Mouse (Mus musculus): Measurements from ENCODE around the gene Tex12.
A peak's percentile ranks its signal among the peaks of the same experiment; 100 is the strongest.

The Tex12 gene

DNA sequence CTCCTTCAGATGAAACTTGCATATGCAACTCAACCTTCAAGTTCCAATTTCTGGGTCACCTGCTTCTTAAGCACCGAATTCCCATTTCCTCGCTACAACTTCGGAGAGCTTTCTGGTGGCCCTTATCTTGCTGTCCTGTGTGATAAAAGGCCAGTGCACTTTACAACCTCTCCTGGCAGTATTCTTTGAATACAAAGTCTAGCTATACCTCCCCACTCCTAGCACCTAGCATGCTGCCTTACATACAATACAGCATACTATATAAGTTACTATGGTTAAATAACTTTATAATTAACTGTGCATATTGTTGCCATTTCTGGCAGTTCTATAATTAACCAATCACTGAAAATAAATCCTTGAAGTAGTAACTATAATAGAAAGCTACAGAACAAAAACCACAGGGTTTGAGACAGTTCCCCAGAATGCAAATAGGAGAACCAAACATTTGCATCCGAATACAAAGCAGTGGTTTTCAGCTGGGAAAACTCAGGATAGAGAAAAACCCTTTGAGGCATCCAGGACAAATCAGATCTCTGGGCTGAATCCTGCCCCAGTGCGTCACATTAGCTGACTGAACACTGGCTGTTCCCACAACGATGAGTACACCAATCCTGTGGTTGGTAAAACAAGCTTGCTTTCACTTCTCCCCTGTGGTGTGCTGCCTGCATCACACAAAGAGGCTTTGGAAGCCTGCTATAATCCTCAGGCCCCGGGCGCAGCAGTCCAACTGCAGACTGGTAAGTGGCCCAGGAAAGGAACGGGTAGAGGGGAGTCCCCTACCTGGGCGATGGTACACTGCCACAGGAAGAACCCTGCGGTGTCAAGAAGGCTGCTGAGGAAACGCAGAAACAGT is 6.7 kb downstream of the Tex12 start, which contains the start of gene Il18:
TSS of gene Il18 (plus strand) at position 587 of the 853 bp plus-strand sequence.
- DNase-seq = peak; percentile 14

DNA sequence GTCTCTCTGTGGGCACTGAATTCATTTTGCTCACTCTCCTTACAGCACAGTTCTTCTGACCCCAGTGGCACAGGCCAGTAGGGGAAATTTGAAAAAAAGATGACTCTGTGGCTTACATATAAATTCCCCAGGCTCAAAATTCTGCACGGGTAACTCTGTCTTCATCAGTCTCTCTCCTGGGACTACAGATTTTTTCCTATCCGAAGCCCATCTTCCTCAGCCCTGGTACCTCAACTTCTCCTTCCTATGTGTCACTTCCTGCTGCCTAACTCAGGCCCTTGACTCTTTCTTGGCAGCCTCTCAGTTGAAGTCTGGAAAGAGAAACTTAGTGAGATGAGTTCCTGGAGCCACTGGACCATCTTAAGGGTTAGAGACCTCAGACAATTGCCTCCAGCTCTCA is 7.6 kb downstream of the Tex12 start:
- DNase-seq = no peak

DNA sequence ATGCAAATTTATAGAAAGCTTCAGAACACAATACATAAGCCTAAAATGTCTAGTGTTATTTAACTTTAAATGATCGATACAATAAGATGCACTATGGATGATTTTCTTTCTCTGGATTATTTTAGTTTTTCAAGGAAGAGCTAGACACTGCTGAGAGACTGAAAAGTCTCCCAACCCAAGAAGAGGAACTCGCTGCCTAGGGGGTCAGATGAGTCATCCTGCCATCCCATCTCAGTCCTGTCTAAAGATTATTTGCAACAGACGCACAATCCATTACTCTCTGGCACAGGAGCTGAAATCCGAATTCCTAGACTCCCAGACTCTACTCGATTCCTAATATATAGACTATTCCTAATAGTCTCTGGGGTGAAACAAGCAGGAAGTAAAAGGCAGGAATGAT is 8.9 kb downstream of the Tex12 start:
- DNase-seq = no peak

DNA sequence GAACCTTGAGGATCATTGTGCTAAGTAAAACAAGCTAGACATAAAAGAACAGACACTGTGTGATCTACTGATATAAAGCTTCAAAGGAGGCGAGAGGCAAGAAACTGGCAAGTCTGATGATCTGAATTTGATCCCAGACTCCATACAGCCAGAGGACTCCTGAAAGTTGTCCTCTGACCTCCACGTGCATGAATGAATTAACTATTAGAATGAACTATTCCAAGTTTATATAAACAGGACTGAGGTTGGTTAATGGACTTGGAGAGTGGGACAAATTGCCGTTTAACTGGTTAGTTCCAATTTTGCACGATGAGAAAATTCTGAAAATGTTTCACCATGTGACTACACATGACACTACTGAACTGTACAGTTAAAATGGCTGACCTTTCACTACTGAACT is 12.2 kb downstream of the Tex12 start:
- DNase-seq = no peak

DNA sequence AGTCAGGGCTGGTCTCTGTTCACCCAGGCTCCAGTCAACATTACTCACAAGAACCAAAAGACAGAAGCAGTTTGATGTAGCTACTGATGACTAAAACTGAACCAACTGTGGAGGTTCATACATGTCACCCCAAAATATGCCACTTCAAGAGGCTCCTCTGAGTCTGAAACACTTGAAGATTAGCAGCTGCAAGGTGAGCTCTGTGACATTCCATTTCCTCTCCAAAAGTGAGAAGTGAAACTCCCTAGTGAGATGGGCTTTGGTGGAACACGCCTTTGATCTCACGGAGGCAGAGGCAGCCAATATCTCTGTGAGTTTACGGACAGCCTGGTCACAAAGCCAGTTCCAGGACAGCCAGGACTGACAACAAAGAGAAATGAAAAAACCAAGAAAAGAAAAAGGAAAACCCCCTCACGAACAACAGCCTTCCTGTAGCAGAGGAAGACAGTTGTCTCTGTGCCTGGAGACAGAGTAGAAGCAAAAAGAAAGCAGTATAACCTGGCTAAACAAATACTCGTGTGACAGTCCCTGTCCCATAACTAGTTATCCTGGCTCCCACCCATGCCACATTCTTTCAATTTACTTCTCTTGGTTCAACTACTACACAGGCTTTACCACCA is 13.2 kb downstream of the Tex12 start:
- DNase-seq = no peak

DNA sequence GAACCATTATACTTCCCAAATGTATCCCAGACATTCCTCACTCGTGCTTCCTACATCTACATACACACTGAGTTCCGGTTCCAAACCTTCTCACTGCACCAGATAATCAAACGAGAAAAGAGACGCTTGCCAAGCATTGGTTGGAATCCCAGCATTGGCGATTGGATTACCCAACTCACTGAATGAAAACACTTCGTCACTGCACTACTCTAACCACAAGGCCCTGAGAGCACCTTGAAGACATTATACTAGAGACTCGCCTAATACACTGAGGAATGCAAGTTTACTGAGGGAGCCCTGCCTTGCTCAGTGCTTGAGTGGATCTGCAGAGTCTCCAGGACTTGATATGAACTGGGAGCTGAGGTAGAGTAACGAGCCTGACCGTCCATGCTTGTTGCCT is 18.7 kb downstream of the Tex12 start:
- no peak for DNase-seq

DNA sequence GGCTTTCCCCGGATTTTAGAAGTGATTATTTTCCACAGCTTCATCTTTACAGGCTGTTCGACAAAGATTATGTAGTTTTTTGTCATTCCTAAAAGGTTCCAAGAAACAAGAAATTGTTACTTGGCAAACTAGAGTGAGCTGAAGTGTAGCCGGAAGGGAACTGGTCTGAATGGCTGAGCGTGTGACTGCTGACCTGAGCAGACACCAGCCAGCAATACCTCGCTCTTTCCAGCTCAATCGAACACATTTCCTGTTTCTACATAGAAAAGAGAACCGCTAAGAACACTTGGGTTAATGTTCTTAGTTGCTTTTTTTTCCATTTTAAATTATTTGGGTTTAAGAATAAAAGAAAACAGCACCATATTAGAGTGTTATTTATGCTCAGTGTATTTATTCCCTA is 21.0 kb downstream of the Tex12 start:
- DNase-seq = no peak

DNA sequence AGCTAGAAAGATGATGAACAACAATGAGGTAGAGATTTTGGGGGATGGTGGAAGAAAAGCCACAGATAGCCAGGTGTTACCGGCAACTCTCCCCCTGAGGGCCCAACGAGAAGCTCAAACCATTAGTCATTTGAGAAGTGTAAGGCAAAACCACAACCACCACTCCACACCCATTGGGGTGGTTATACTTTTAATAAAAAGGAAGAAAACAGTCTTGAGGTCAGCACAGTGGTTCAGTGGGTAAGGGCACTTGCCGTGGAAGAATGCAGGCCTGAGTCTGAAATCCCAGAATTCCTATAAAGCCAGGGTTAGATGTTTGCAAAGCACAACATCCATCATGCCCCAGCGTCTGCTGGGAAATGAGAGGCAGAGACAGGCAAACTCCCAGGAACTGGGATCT is 23.8 kb downstream of the Tex12 start:
- DNase-seq = no peak

DNA sequence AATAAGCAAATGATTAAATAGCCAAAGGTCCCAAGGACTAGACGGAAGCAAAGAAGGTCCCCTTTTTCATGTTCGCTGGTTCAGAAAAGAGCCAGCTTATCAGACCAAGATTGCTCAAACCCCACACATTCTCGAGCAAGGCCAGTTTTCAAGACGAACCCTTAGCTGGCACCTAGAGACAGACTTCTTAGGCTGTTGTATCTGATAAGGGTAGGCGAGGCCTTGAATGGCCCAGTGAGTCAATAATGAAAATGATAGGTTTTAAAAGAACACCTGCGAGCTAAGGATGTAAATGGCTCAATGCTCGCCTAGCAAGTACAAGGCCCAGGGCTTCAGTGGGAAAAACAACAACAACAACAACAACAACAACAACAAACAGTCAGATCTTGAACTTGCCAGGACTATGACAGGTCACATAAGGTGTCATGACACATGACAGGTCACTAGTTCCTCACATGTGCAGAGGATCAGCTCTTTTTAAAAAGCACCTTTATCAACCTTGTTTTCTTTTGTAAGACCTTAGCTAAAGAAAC is 24.5 kb downstream of the Tex12 start:
- DNase-seq = no peak

DNA sequence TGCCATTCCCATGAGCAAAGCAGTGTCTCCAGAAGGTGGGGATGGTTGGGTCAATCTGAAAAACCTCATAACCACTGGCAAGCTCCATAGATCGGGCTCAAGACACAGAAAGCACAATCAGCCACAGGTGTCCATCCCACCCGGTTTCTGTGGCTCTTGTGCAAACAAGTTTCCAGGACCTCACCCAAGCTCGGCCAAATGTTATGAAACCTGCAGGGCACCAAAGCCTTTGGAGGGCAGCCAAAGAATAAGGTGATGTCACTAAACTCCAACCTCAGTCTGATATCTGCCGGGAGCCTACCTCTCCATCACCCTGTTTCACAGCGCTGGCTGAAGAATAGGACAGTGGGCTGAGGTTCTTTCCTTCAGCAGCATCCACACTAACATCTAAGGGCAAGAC is 25.2 kb downstream of the Tex12 start:
- no peak for DNase-seq

DNA sequence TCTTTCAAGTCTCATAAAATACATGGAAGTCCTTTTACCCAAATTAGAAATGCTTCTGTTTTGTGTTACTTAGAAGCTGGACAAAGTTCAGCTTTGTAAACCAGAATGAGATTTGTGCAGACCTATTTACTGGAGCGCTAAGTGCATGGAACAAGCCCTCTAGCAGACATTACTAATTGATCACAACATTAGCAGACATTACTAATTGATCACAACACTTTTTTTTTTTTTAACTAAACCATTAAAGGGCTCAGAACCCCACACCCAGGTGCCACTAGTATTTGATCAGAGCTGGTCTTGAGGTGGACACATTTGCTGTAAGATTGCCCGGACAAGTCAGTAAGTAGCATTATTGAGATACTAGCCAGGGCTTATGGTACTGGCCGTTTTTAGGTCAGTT is 27.3 kb downstream of the Tex12 start:
- DNase-seq = no peak

DNA sequence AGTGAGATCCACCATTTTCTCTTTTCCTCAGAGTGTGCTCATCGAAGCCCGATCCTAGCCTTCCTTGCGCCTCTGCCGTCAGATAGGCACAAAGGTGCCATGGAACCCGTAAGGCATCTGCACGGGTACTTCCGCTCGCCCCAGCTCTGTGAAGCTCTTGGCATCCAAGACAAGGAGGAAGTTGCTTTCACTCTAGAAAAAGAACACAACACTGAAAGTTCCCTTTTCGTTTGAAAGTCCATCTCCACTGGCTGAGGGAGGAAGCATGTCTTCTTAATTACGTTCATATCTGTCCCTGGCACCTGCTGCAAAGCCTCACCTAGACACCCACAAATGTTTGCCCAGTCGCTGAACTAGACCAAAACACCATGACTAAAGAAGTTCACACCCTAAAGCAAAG is 27.8 kb downstream of the Tex12 start:
- DNase-seq = no peak

DNA sequence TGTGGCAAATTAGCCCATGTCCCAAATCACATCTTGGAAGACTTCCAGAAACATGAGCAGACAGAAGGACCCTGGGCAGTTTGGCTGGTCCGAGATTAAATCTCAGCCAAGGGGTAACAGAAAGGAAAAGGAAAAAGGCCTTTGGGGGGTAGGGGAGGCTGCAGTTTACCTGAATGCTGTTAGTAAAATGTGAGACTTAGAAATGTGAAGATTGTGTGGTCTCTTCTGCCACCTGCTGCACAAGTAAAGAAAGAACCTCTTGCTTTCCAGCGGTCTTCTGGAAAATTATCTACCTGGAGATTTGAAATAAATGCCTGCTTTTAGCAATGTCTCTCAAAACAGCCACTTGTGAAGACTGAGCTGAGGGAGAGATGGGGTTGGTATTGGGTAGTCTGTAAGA is 30.2 kb downstream of the Tex12 start:
- DNase-seq = no peak

DNA sequence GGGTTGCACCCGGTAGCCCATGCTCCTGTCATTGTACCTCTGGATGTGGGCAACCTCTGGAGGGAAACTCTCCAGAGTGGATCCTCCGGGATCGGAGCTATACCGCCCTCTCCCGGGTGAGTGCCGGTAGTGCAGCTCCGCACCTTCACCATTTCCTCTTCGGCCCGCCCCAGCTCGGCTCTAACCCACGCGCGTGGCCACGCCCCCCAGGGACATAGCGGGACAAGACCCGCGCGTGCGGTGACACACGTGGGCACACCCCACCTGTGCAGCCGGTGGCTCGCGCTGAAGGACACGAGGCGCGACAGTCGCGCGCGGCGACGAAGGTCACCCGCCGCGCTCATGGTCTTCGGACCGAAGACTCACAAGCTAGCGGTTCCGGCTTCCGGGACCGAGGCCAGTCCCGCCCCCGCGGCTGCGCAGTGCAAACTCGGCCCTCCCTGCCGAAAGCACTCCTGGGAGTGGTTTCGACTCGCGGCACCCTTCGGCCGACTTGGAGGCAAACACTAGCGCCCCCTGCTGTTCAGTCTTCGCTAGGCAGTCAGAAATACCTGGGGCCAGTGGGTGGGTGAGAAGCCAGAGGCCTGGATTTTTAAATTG is 32.7 kb downstream of the Tex12 start, which contains the start of gene Pts:
TSS of gene Pts (minus strand) at position 432 of the 600 bp plus-strand sequence.
- DNase-seq = peak; percentile 97

DNA sequence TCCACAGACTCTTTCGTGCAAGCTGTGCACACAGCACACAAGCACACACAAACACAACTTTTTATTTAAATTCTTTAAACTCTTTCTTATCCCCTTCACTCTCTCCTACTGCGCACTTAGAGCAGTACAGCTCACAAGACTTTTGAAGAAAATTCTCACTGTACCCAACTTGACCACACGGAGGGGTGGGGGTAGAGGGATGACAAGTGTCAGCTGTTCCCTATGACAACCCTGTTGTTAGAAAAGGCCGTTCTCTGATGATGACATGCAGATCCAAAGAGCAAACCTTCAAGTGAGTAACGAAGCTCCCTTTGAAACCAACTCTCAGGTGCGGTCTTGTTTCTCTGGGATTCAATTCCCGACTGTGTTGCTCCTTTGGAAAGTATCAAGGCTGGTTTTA is 33.3 kb downstream of the Tex12 start:
- no peak for DNase-seq

DNA sequence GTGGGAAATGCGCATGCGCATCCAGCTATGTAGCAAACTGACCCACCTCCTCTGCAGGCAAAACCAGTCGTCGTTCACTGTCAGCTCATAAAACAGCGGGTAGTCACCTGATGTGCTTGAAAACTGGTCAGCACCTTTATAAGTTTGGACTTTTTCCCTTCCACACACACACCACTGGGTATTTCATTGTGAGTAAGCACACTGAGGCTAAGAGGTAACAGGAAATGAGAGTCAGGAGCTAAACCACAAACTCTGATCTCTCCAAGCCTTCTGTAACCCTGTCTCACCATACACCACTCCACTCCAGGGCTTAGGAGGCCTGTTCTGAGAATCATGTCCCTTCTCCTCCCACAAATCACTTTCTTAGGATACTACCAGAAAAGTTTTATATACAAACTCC is 35.5 kb downstream of the Tex12 start:
- no peak for DNase-seq

DNA sequence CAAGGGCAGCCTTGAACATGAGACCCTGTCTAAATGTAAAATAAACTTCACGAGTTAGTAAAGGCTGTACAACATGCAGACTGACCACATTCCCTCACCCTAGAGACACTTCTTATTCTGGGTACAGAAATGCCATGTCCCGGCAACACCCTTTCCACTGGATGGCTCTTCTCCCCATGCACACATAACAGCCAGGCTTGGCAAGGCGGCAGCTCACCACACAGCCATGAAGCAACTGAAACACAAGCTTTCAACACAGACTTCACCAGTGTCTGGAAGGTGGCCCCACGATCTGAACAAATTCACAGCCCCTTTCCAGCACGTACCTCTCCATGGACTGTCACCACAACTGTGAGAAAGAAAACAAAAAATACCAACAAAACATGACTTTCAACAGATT is 36.2 kb downstream of the Tex12 start:
- DNase-seq = no peak

DNA sequence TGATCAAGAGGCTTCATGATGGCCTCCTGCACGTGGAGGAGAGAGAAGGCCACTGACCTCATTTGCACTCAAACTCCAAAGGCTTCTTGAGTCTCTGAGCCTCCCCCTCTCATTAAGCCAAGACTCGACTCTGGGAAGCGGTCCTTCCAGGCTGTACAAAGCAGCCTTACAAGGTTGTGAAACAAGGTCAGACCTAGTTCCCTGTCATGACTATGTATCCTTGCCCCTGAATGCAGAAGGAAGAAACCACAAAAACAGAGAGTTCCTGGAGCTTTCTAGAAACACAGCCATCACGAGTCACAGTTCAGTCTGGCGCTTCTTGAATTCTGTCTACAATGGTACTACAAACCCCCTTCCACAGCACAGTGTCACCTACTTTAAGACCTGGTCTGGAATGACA is 38.6 kb downstream of the Tex12 start:
- no peak for DNase-seq

DNA sequence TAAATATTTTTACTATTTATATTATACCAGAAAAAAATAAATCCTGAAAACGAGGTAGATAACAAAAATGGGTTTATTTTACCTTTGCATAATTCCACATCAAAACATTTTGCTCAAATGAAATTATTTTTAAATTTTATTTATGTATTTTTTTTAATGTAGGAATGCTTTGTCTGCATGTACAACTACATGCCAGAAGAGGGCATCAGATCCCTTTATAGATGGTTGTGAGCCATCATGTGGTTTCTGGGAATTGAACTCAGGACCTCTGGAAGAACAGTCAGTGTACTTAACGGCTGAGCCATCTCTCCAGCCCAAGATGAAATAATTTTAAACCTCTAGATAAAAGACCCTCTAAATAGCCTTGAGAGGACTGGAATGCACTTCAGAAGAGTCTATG is 39.6 kb downstream of the Tex12 start:
- no peak for DNase-seq

DNA sequence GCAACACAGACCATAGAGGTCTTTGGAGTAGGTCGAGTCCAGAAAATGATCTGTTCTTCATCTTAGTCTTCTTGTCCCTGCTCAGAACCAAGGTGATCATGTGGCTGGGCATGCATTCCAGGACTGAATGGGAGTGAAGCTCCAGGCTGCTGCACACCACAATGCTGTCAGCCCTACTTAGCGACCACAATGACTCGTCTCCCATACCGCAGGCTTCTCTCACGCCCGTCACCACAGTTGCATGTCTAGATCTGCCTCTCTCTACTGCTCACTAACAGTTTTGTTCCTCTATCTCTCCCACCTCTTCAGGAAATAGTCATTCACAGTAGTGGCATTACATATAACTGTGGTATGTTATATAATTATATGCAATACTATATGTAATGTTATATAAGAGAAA is 40.4 kb downstream of the Tex12 start:
- no peak for DNase-seq

DNA sequence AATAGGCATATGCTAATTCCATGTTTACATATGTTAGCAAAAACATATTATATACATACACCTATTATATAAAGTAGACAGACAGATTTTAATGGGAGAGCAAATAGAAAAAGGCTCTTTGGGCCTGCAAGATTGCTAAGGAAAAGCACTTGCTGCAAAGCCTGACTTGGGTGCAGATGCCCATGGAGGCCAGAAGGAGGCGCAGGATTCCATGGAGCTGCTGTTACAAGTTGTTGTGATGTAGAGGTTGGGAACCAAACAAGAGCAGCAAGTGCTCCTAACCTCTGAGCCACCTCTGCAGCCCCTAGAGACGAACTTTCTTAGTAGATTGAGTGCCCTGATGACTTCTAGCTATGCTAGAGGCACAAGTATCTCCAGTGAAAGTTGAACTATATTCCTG is 42.3 kb downstream of the Tex12 start:
- DNase-seq = no peak

DNA sequence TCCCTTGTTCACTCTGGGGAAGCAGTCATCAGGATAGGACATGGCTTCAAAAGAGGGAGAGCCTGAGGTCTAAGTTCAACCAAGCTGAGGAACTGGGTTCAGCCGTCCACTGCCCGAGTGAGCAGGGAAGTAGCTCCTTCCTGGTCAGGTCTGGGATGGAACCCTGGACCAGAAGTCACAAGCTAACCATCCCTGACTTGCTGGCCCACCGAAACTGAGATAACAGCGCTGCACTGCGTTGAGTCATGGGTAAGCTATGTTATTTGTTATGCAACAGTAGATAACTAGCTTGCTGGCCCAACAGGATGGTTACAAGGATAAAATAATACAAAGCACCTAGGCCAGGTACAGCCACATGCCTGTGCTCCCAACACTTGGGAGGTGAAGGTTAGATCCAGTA is 45.7 kb downstream of the Tex12 start:
- DNase-seq = no peak

DNA sequence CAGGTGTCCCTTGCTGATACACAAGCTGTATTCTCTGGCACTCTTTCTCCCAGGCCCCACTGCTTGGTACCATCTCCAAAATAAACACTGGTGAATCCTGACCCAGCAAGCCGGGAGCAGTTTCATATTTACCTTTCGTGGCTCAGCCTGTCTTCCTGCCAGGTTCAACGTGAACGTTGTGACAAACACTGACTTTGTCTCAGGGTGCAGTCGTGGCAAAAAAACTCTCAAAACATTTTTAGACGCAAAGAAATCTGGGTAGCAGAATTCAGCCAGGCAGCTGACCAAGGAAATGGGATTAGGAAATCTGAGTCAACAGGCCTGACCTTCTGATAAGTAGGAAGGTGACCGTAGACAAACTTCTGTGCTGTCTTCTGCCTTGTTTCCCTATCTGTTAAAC is 53.6 kb downstream of the Tex12 start:
- no peak for DNase-seq
